Mouse (Mus musculus) liver, embryonic 13.5 days (tissue): ENCODE data around the gene Adrb1. TPM values are rescaled to one million over a fixed set of nuclear protein-coding genes. Genes with fewer than 3 reads are reported as not detected.

Experiments
- ATAC-seq: fragments of 200-750 bp; cut with Nextera tagmentation; 2 replicates; pipeline ENCODE4 v1.8.0; 2017; ENCODE audit warnings: low read depth, mild to moderate bottlenecking, moderate number of reproducible peaks, moderate library complexity
- DNase-seq: peaks from one replicate; pipeline ENCODE4 v3.0.0; 2022
- H3K27ac ChIP-seq: fragments of 300-500 bp; sonication (generic); 2 replicates; pipeline ENCODE4 v1.5.1; 2015; ENCODE audit warnings: moderate library complexity, mild to moderate bottlenecking, inconsistent platforms
- H3K27me3 ChIP-seq: fragments of 300-500 bp; sonication (generic); 2 replicates; pipeline ENCODE4 v1.6.1; 2015; ENCODE audit warnings: mild to moderate bottlenecking, inconsistent platforms
- H3K36me3 ChIP-seq: fragments of 300-500 bp; sonication (generic); 2 replicates; pipeline ENCODE4 v1.6.1; 2015; ENCODE audit warnings: mild to moderate bottlenecking, inconsistent platforms
- H3K4me1 ChIP-seq: fragments of 300-500 bp; sonication (generic); replicated peaks from 2 replicates; pipeline ENCODE4 v1.6.1; 2015; ENCODE audit warnings: inconsistent platforms
- H3K4me2 ChIP-seq: fragments of 300-500 bp; sonication (generic); 2 replicates; pipeline ENCODE4 v1.6.1; 2015; ENCODE audit warnings: inconsistent platforms, mild to moderate bottlenecking, moderate library complexity
- H3K4me3 ChIP-seq: fragments of 300-500 bp; sonication (generic); replicated peaks from 2 replicates; pipeline ENCODE4 v1.5.1; 2015; ENCODE audit warnings: mild to moderate bottlenecking, inconsistent platforms
- H3K9ac ChIP-seq: fragments of 300-500 bp; sonication (generic); 2 replicates; pipeline ENCODE4 v1.6.1; 2015; ENCODE audit warnings: mild to moderate bottlenecking, inconsistent platforms
- H3K9me3 ChIP-seq: fragments of 300-500 bp; sonication (generic); replicated peaks from 2 replicates; pipeline ENCODE4 v1.6.1; 2016; ENCODE audit warnings: inconsistent platforms
- WGBS: fragments of 180-500 bp; shearing (Covaris S2); methylation state at CpG from one replicate; pipeline ENCODE4 v1.1.7; 2015; ENCODE audit not compliant: insufficient replicate concordance; 5-methylcytosine and 5-hydroxymethylcytosine counted together
- polyA plus RNA-seq: library from polyadenylated mRNA; unstranded; fragments of >200 nt; fragmentation: Nextera tagmentation; extraction: Ambion mirVana; gene quantifications from 2 replicates; pipeline ENCODE4 v1.2.1, GENCODE M21; 2015

Gene Adrb1
- polyA plus RNA-seq, 1 experiment from 2014 or later = 0.09 TPM

DNA sequence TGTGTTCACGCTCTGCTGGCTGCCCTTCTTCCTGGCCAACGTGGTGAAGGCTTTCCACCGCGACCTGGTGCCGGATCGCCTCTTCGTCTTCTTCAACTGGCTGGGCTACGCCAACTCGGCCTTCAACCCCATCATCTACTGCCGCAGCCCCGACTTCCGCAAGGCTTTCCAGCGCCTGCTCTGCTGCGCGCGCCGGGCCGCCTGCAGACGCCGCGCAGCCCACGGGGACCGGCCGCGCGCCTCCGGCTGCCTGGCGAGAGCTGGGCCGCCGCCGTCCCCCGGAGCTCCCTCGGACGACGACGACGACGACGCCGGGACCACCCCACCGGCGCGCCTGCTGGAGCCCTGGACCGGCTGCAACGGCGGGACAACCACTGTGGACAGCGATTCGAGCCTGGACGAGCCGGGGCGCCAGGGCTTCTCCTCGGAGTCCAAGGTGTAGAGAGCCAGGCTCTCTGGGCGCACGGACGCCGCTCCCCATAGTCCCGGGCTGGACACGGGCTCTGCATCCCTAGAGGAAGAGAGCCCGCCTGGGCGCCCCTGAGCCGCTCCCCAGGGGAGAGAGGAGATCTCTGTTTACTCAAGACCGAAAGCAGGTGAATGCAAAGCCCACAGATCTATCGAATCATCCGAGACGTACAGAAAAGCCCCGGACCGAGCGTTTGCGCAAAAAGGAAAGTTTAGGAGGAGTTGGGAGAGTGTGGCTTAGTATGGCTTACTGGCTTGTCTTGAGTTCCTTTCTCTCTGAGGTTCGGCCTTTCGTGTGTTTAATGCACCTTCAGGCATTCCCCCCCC is 1.5 kb downstream of the Adrb1 start:
- H3K9ac ChIP-seq = no peak overlapping the region
- H3K9me3 ChIP-seq = no peaks in the 10 kb centered on the region
- peak overlapping the region; percentile 51 for H3K4me3 ChIP-seq
- WGBS = 1% methylated on average over 68 of the region's 71 CpGs
- peaks cover 11% of the 10 kb centered on the region for H3K4me1 ChIP-seq
- H3K4me2 ChIP-seq = peak overlapping the region; percentile 65
- H3K27me3 ChIP-seq = peaks cover 92% of the 10 kb centered on the region
- no peak overlapping the region for H3K27ac ChIP-seq
- no peak for DNase-seq
- ATAC-seq = 0 out of 2 replicates have a peak, but pooled peaks have one; percentile 38
- no peaks in the 10 kb centered on the region for H3K36me3 ChIP-seq

DNA sequence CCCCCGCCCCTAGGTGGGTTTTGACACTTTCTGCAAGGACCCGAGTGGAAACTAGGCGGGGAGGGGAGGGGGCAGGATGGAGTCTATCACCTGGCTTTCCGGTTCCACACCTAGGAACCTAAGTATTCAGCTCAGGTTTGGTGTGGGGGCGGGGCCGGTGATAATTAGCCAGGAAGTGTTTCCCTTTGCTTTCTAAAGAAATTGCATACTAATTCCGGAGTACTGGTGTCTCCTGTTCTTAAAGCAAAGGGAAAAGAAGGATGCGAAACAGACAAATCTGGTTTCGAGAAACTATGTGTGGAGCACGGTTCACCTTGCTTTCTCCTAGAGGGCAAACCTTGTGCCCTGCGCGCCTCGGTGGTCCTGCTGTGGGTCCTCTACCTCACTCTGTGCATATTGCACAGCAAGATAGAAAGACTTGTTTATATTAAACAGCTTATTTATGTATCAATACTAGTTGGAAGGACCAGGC is 2.2 kb downstream of the Adrb1 start:
- Histone ChIP-seq H3K9me3 (no peaks in the 10 kb centered on the region), H3K4me2 (peak overlapping the region; percentile 65), H3K36me3 (no peaks in the 10 kb centered on the region), H3K4me3 (peak overlapping the region; percentile 51), H3K9ac (no peak overlapping the region), H3K4me1 (peaks cover 11% of the 10 kb centered on the region), H3K27ac (no peak overlapping the region), H3K27me3 (peaks cover 92% of the 10 kb centered on the region)
- no peak for DNase-seq
- no peak for ATAC-seq
- WGBS = 4% methylated on average over 13 of the region's 13 CpGs

DNA sequence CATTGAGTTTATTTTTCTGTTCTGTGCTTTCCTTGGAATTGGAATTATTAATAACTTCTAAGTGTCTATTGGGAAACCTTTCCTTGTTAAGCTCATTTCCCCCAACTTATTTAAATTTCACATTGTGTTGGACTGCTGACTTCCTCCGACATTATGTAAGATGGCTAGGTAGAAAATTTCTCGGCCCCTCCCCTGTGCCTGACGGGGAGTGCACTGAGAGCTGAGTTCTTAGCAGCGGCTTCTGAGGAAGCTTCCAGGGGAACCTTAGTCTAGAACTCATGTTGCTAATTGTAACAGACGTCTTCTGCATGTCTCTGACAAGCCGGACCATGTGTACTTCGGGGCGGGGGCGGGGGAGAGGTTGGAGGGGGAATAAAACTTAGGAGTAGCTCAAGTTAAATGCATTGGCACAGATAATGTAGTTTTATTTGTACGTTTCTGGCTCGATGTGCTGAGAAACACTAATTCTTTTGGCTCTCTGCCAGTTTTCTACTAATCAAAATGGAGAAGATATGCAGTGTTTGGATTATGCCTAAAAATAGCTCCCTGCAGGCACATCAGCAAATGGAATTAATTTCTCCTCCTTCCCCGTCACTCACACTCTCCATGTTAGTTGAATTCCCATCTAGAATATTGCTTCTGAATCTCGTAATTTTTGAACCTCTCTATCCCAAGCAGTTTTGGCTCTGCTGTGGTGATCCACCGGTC is 5.3 kb downstream of the Adrb1 start:
- H3K4me1 ChIP-seq = peaks cover 11% of the 10 kb centered on the region
- WGBS = 62% methylated on average over 14 of the region's 14 CpGs

DNA sequence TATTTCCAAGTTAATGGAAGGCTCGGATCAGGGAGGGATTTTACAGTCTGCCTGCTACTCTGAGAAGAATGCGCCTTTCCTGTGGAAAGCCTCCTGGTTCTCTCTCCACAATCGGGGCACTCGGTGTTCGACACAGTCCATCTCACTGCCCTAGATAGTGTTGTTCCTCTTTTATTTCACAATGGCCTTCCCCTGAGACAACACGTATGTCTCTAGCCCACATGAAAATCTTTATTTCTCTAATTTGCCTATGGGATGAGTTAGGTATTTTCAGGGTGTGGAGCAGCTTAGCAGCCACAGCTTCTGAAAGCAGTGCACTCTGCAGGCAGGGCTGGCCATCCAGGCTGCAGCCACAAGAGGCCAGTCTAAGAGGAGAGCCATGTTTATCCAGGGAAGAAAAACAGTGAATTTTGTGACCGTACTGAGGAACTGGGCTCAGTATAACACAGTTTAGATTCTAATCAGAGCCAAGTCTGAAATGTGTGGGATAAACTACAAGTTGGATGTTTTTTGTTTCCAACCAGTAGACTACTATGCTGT is 12.1 kb downstream of the Adrb1 start:
- Histone ChIP-seq H3K4me1 (no peaks in the 10 kb centered on the region), H3K36me3 (no peaks in the 10 kb centered on the region), H3K9ac (no peak overlapping the region), H3K4me3 (no peak overlapping the region), H3K9me3 (no peaks in the 10 kb centered on the region), H3K27ac (no peak overlapping the region), H3K27me3 (peaks cover 10% of the 10 kb centered on the region; the same call in 1 of the 2 replicates), H3K4me2 (no peak overlapping the region)
- ATAC-seq (no peak), DNase-seq (no peak)
- 37% methylated on average over 7 of the region's 7 CpGs for WGBS

More for the DNA sequence above, 5.3 kb downstream of the Adrb1 start:
- no peak for ATAC-seq
- Histone ChIP-seq H3K27ac (no peak overlapping the region), H3K9ac (no peak overlapping the region), H3K4me2 (no peak overlapping the region), H3K9me3 (no peaks in the 10 kb centered on the region), H3K4me3 (no peak overlapping the region), H3K27me3 (peaks cover 71% of the 10 kb centered on the region), H3K36me3 (no peaks in the 10 kb centered on the region)
- no peak for DNase-seq

DNA sequence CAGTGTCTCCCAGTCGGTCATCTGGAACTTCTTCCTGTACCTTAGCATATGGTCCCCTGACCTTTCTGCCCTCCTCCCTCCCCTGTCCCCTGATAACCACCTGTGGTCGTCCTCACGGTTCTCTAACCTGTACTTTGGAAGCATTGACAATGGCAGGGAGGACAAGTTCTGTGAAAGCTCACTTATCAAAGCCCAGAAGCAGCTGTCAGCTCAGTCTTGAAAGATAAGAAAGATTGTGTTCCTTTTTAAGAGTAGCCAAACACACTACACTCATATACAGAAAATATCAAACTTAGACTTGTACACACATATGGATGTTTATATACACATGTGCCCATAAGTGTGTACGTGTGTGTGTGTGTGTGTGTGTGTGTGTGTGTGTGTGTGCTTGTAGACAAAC is 13.7 kb downstream of the Adrb1 start:
- WGBS = 32% methylated on average over 4 of the region's 4 CpGs
- Histone ChIP-seq H3K9ac (no peak overlapping the region), H3K4me2 (no peak overlapping the region), H3K4me1 (no peaks in the 10 kb centered on the region), H3K36me3 (no peaks in the 10 kb centered on the region), H3K9me3 (no peaks in the 10 kb centered on the region), H3K27ac (no peak overlapping the region), H3K27me3 (peaks cover 10% of the 10 kb centered on the region; the same call in 1 of the 2 replicates), H3K4me3 (no peak overlapping the region)
- ATAC-seq (no peak), DNase-seq (no peak)

DNA sequence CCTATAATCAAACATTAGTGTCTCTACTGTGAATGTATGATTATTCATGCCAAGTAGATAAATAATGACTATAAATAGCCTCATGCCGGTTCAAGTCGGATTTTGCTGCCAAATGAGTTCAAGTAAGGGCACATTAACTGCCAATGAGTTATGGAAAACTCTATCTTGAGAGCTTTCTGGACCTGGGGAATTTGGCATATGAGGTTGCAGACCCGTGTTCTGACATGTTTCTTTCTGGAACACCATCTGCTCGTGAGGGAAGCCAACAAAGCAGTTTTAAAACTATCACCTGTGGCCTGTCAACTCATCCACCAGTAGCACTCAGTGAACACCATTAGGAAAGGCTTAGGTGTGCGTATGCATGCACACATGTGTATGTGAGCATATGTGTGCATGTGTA is 14.3 kb downstream of the Adrb1 start:
- no peak overlapping the region for H3K4me2 ChIP-seq
- peaks cover 4% of the 10 kb centered on the region; the same call in 1 of the 2 replicates for H3K27me3 ChIP-seq
- H3K27ac ChIP-seq = no peak overlapping the region
- 55% methylated on average over 5 of the region's 5 CpGs for WGBS
- no peaks in the 10 kb centered on the region for H3K36me3 ChIP-seq
- no peaks in the 10 kb centered on the region for H3K4me1 ChIP-seq
- DNase-seq (no peak), ATAC-seq (no peak)
- no peak overlapping the region for H3K4me3 ChIP-seq
- H3K9ac ChIP-seq = no peak overlapping the region
- H3K9me3 ChIP-seq = no peaks in the 10 kb centered on the region

DNA sequence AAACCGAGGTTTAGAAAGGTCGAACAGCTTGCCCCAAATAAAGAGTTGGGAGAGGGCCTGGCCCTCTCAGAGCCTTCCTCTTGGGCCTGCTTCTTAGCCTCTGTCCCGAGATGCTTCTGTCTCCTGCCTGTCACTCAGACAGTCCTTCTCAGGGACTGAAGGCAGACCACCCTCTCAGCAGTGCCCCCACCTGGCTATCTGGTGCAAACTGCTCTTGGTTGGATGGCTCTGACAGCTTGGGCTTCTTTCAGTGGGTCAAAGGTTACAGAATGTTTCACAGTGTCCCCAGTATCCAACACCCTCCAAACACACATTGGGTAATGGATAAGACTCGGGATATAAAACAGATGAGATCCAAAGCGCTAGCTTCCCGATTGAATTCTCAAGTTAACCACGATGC is 23.1 kb downstream of the Adrb1 start:
- Histone ChIP-seq H3K4me3 (no peak overlapping the region), H3K27ac (no peak overlapping the region), H3K9ac (no peak overlapping the region), H3K4me1 (no peaks in the 10 kb centered on the region; the same call in 1 of the 2 replicates), H3K9me3 (no peaks in the 10 kb centered on the region), H3K4me2 (no peak overlapping the region), H3K36me3 (no peaks in the 10 kb centered on the region), H3K27me3 (peaks cover 8% of the 10 kb centered on the region; the same call in 1 of the 2 replicates)
- WGBS = 52% methylated on average over 7 of the region's 7 CpGs
- no peak for ATAC-seq
- DNase-seq = no peak

DNA sequence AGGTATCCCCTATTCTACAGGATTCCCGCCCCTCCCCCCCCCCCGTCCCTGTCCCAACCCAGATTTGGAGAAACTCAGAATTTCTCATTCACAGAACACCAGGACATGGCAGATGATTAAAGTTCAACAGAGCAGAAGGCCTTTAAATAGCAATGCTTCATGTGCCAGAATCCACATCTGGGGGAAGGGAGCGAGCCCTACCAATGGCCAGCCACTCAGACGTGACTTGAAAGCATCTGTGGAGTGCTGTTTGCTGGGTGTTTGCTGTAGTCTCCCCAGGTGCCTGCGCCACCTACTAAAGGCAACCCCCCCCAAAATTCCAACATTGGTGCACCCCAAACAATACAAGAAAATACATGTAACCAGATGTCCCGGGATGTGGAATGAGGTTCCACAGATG is 23.5 kb downstream of the Adrb1 start:
- H3K4me3 ChIP-seq = no peak overlapping the region
- H3K4me2 ChIP-seq = no peak overlapping the region
- H3K27ac ChIP-seq = no peak overlapping the region
- no peaks in the 10 kb centered on the region for H3K36me3 ChIP-seq
- 70% methylated on average over 6 of the region's 6 CpGs for WGBS
- peaks cover 8% of the 10 kb centered on the region; the same call in 1 of the 2 replicates for H3K27me3 ChIP-seq
- no peak for DNase-seq
- H3K9me3 ChIP-seq = no peaks in the 10 kb centered on the region
- H3K4me1 ChIP-seq = no peaks in the 10 kb centered on the region; the same call in 1 of the 2 replicates
- no peak for ATAC-seq
- H3K9ac ChIP-seq = no peak overlapping the region

DNA sequence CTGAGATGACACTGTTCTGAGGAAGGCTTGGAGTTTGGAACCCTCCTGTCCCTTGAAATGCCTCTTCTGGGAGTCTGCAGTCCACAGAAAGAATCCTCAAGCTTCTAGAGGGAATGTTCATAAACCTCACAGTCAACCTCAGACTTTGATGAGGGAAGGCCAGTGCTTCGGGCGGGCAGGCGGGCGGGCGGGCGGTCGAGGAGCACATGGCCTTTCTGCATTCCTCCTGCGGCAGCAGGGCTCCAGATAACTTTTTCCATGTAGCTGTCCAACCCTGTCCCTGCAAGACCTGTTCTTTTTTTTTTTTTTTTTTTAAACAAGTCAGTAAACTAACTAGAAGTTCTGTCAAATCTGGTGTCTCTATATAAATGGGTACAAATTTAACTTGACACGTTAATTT is 24.6 kb downstream of the Adrb1 start:
- Histone ChIP-seq H3K4me3 (no peak overlapping the region), H3K4me1 (no peaks in the 10 kb centered on the region; the same call in 1 of the 2 replicates), H3K36me3 (no peaks in the 10 kb centered on the region), H3K4me2 (no peak overlapping the region), H3K9me3 (no peaks in the 10 kb centered on the region), H3K27ac (no peak overlapping the region), H3K9ac (no peak overlapping the region), H3K27me3 (peaks cover 7% of the 10 kb centered on the region; the same call in 1 of the 2 replicates)
- no peak for DNase-seq
- no peak for ATAC-seq
- 76% methylated on average over 9 of the region's 9 CpGs for WGBS

DNA sequence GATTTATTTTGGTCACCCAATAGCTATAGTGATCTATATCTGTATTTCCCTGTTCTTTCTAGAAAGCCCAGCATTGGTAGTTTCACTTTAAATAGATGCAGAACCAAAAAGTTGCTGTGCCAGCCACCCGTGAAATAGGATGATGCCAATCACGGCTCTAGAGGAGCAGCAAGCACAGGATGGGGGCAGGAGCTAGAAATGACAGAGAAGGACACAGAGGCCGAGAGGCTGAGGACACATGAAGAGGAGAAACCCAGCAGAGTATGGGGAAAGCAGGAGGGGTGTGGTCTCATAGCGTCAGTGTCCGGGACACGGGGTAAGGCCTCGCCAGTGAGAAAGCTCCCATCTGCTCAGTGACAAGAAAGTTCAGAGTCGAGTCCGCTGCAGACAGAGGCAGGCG is 25.9 kb downstream of the Adrb1 start:
- H3K4me2 ChIP-seq = no peak overlapping the region
- no peak for DNase-seq
- ATAC-seq = no peak
- 66% methylated on average over 10 of the region's 10 CpGs for WGBS
- H3K4me3 ChIP-seq = no peak overlapping the region
- no peaks in the 10 kb centered on the region for H3K9me3 ChIP-seq
- H3K27ac ChIP-seq = no peak overlapping the region
- no peak overlapping the region for H3K9ac ChIP-seq
- H3K27me3 ChIP-seq = peaks cover 6% of the 10 kb centered on the region; the same call in 1 of the 2 replicates
- no peaks in the 10 kb centered on the region for H3K36me3 ChIP-seq
- H3K4me1 ChIP-seq = no peaks in the 10 kb centered on the region; the same call in 1 of the 2 replicates

DNA sequence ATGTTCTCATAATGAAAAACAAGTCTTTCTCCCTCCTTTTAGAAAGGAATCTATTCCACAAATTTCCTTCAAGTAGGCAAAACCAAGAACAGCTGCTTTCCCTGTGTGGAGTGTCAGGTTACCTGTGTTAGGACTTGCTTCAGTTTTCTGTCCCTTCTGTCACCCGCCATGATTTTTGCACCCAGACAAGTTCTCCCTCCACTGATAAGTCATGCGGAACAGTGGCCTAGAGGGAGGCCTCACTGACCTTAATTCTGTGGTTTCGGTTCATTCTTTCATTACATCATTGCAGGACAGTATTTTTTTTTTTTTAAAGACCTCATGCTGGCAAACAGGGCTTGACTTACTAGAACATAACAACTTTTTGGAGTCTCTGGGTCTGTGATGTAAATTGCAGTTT is 27.3 kb downstream of the Adrb1 start:
- H3K4me1 ChIP-seq = no peaks in the 10 kb centered on the region; the same call in 1 of the 2 replicates
- peaks cover 3% of the 10 kb centered on the region; the same call in 1 of the 2 replicates for H3K27me3 ChIP-seq
- ATAC-seq = no peak
- no peaks in the 10 kb centered on the region for H3K36me3 ChIP-seq
- H3K9me3 ChIP-seq = no peaks in the 10 kb centered on the region
- H3K27ac ChIP-seq = no peak overlapping the region
- no peak overlapping the region for H3K4me3 ChIP-seq
- 42% methylated on average over 3 of the region's 3 CpGs for WGBS
- no peak overlapping the region for H3K4me2 ChIP-seq
- no peak overlapping the region for H3K9ac ChIP-seq
- no peak for DNase-seq
